12 mouse cellular contexts compared by ENCODE assay signal in the genomic region with DNA sequence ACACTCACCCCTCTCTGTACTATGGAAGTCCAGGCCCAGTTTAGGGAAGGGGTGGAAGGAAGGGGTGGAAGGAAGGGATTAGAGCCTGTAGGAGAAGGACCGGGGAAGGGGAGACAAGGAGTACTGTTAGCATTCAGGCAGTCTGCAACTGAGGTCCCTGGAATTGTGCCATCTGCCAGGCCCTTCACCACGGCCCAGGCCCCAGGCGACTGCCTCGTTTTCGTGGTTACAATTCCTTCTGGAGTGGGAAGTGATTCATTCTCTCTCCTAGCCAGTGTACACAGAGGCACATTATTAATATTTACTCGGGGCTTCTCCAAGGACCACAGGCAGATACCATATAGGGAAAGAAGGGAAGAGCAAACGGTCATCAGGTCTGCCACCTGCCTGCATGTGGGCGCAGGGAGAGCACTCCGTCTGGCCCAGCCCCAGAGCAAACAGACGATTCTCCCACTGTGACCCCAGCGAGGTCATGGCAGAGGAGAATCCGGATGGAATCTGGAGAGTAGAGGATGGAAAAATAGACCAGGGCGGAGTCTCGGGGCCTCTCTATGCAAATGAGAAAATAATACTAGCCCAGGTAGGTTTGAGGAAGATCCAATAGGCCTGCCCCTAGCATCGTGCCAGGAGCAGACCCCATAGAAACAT.
DNase-seq lines count a peak whose midpoint lies in the region; ATAC-seq and TF ChIP-seq lines count a peak whose summit lies in the region.
"Had no signal": no experiment of that assay in that cellular context is flagged by ENCODE, and none has a peak within 500 bp of the region (broad histone marks: within the 10 kb centered on the region; RNA-seq: fewer than 3 reads in every experiment).

No protein-coding gene starts in this region.

- peak overlapping the region; percentile 81 for H3K27ac ChIP-seq in forebrain, embryonic 10.5 days
- no peak overlapping the region; the same call in 1 of the 2 replicates for H3K27ac ChIP-seq in forebrain, embryonic 15.5 days (replicated peaks)
- H3K27ac ChIP-seq in embryonic facial prominence, embryonic 11.5 days (replicated peaks; ENCODE audit: low read depth, low read length), result peak overlapping the region; percentile 88
- peak overlapping the region; percentile 48 for H3K27ac ChIP-seq in hindbrain, postnatal 0 days
- H3K27ac ChIP-seq in midbrain, embryonic 16.5 days (ENCODE audit: low read length), result peak overlapping the region; percentile 53
- H3K27ac ChIP-seq: neural tube, embryonic 12.5 days had no signal

- H3K4me3 ChIP-seq in forebrain, embryonic 10.5 days, result no peak overlapping the region
- H3K4me3 ChIP-seq in forebrain, embryonic 15.5 days, result no peak overlapping the region
- H3K4me3 ChIP-seq in embryonic facial prominence, embryonic 11.5 days (ENCODE audit: low read depth, low read length), result no peak overlapping the region
- no peak overlapping the region for H3K4me3 ChIP-seq in hindbrain, postnatal 0 days (ENCODE audit: low read length)
- no peak overlapping the region for H3K4me3 ChIP-seq in midbrain, embryonic 16.5 days (ENCODE audit: low read depth, low read length)
- H3K4me3 ChIP-seq: neural tube, embryonic 12.5 days had no signal

- no peaks in the 10 kb centered on the region for H3K36me3 ChIP-seq in forebrain, embryonic 10.5 days (replicated peaks)
- no peaks in the 10 kb centered on the region for H3K36me3 ChIP-seq in forebrain, embryonic 15.5 days
- no peaks in the 10 kb centered on the region for H3K36me3 ChIP-seq in embryonic facial prominence, embryonic 11.5 days (replicated peaks; ENCODE audit: control insufficient read depth, insufficient read depth, low read depth, low read length)
- H3K36me3 ChIP-seq in hindbrain, postnatal 0 days (ENCODE audit: insufficient read depth, low read length), result no peaks in the 10 kb centered on the region
- no peaks in the 10 kb centered on the region for H3K36me3 ChIP-seq in midbrain, embryonic 16.5 days (ENCODE audit: control insufficient read depth, insufficient read depth, low read length)
- H3K36me3 ChIP-seq: neural tube, embryonic 12.5 days had no signal

- no peak for TF ChIP-seq CTCF in hindbrain, postnatal 0 days (IDR thresholded peaks at IDR 0.05; ENCODE audit: low read depth)

- no peaks in the 10 kb centered on the region for H3K9me3 ChIP-seq in forebrain, embryonic 10.5 days
- no peaks in the 10 kb centered on the region for H3K9me3 ChIP-seq in forebrain, embryonic 15.5 days
- no peaks in the 10 kb centered on the region for H3K9me3 ChIP-seq in embryonic facial prominence, embryonic 11.5 days (replicated peaks; ENCODE audit: control insufficient read depth, low read length)
- no peaks in the 10 kb centered on the region for H3K9me3 ChIP-seq in hindbrain, postnatal 0 days (ENCODE audit: low read length)
- H3K9me3 ChIP-seq in midbrain, embryonic 16.5 days (replicated peaks; ENCODE audit: control insufficient read depth, low read length, poor library complexity, severe bottlenecking), result no peaks in the 10 kb centered on the region
- H3K9me3 ChIP-seq: neural tube, embryonic 12.5 days had no signal

- peaks cover 81% of the 10 kb centered on the region for H3K4me1 ChIP-seq in forebrain, embryonic 10.5 days
- H3K4me1 ChIP-seq in forebrain, embryonic 15.5 days, result peaks cover 50% of the 10 kb centered on the region
- H3K4me1 ChIP-seq in embryonic facial prominence, embryonic 11.5 days (ENCODE audit: control insufficient read depth, insufficient read depth, low read length), result peaks cover 15% of the 10 kb centered on the region
- H3K4me1 ChIP-seq in hindbrain, postnatal 0 days (ENCODE audit: insufficient read depth, low read length), result peaks cover 22% of the 10 kb centered on the region; the same call in 1 of the 2 replicates
- H3K4me1 ChIP-seq in midbrain, embryonic 16.5 days (ENCODE audit: control insufficient read depth, insufficient read depth, low read length), result peaks cover 25% of the 10 kb centered on the region

- H3K4me2 ChIP-seq in forebrain, embryonic 15.5 days (replicated peaks), result no peak overlapping the region
- H3K4me2 ChIP-seq in embryonic facial prominence, embryonic 11.5 days (ENCODE audit: low read depth, low read length), result peak overlapping the region; percentile 13
- no peak overlapping the region for H3K4me2 ChIP-seq in hindbrain, postnatal 0 days (ENCODE audit: low read depth, low read length)
- no peak overlapping the region for H3K4me2 ChIP-seq in midbrain, embryonic 16.5 days (ENCODE audit: low read length)
- H3K4me2 ChIP-seq: neural tube, embryonic 12.5 days had no signal

- no peak for ATAC-seq in forebrain, embryonic 15.5 days (replicated peaks)
- no peak for ATAC-seq in embryonic facial prominence, embryonic 11.5 days (replicated peaks; ENCODE audit: insufficient number of reproducible peaks, low FRiP score, low TSS enrichment, low read depth)
- peak; percentile 27; the same call in 1 of the 2 replicates for ATAC-seq in hindbrain, postnatal 0 days
- ATAC-seq in midbrain, embryonic 16.5 days, result 0 out of 2 replicates have a peak, but pooled peaks have one; percentile 18
- ATAC-seq: lung, postnatal 0 days had no signal

- WGBS in forebrain, embryonic 10.5 days, result 60% methylated on average over 15 of the region's 15 CpGs
- WGBS in forebrain, embryonic 15.5 days, result 41% methylated on average over 15 of the region's 15 CpGs
- 34% methylated on average over 15 of the region's 15 CpGs for WGBS in embryonic facial prominence, embryonic 11.5 days
- 38% methylated on average over 15 of the region's 15 CpGs for WGBS in hindbrain, postnatal 0 days
- WGBS in midbrain, embryonic 16.5 days, result 50% methylated on average over 15 of the region's 15 CpGs

- H3K27me3 ChIP-seq in forebrain, embryonic 10.5 days (ENCODE audit: poor library complexity, severe bottlenecking), result peaks cover 8% of the 10 kb centered on the region
- no peaks in the 10 kb centered on the region for H3K27me3 ChIP-seq in forebrain, embryonic 15.5 days
- no peaks in the 10 kb centered on the region for H3K27me3 ChIP-seq in embryonic facial prominence, embryonic 11.5 days (ENCODE audit: control insufficient read depth, insufficient read depth, low read length)
- H3K27me3 ChIP-seq in hindbrain, postnatal 0 days (ENCODE audit: insufficient read depth, low read length), result no peaks in the 10 kb centered on the region
- no peaks in the 10 kb centered on the region for H3K27me3 ChIP-seq in midbrain, embryonic 16.5 days (ENCODE audit: control insufficient read depth, insufficient read depth, low read depth, low read length)
- H3K27me3 ChIP-seq: neural tube, embryonic 12.5 days had no signal

- H3K9ac ChIP-seq in forebrain, embryonic 15.5 days (replicated peaks), result no peak overlapping the region
- H3K9ac ChIP-seq in embryonic facial prominence, embryonic 11.5 days (replicated peaks; ENCODE audit: low read length), result no peak overlapping the region; the same call in 1 of the 2 replicates
- H3K9ac ChIP-seq in hindbrain, postnatal 0 days (replicated peaks; ENCODE audit: low read length), result 0 out of 2 replicates have a peak overlapping the region, but pooled peaks have one; percentile 9
- no peak overlapping the region for H3K9ac ChIP-seq in midbrain, embryonic 16.5 days (ENCODE audit: low read depth, low read length)
- H3K9ac ChIP-seq: neural tube, embryonic 12.5 days had no signal

- no peak for DNase-seq in forebrain, embryonic 10.5 days (ENCODE audit: extremely low spot score, low spot score)
- DNase-seq in embryonic facial prominence, embryonic 11.5 days (ENCODE audit: low spot score), result no peak
- DNase-seq in hindbrain, postnatal 0 days (ENCODE audit: low spot score), result peak; percentile 55
- DNase-seq in spleen, postnatal 4 days (ENCODE audit: low spot score in 2 of 2), result no peak
- DNase-seq in layer of hippocampus, postnatal 14 days (ENCODE audit: low spot score in 2 of 2), result no peak
- DNase-seq in cerebellum, postnatal 36 days, result no peak
- DNase-seq: kidney, adult 11 months; spleen, adult 18-20 months had no signal

Comparison
In these comparisons a context has a peak if more than half of its experiments do, and no peak if none do; other contexts are left out.
1. ATAC-seq: peak in hindbrain, postnatal 0 days (single experiment) and midbrain, embryonic 16.5 days (single experiment); none in forebrain, embryonic 15.5 days (single experiment) and embryonic facial prominence, embryonic 11.5 days (single experiment).